Mouse (Mus musculus) left cerebral cortex, adult 2 months (tissue): ENCODE measurements at regions not wholly inside any gene's neighbourhood (a gene's known extent, or its start where the extent isn't known, plus 50 kb on each side); places are given as distances from the start of the nearest gene placed in this dataset.

Experiments used
- DNase-seq, 2 experiments: peaks; one replicate each; pipeline ENCODE4 v3.0.0; 2021 to 2022; ENCODE audit warnings: low spot score in 2 of 2, mixed read lengths in 1 of 2; ENCODE audit errors: extremely low spot score in 1 of 2
- H3K27ac ChIP-seq: fragments of 200-600 bp; 2 replicates; pipeline ENCODE4 v1.8.1; 2022
- H3K4me3 ChIP-seq: fragments of 200-600 bp; 2 replicates; pipeline ENCODE4 v1.8.1; 2022
- CTCF ChIP-seq: fragments of 200-600 bp; IDR thresholded peaks from 2 replicates; pipeline ENCODE4 v1.8.1; 2022; ENCODE audit warnings: antibody characterized with exemption, mild to moderate bottlenecking, moderate library complexity
- intact Hi-C: fragments of 180-260 bp; cut with DNase I; formaldehyde crosslinking; loops from one replicate; pipeline ENCODE4 v1.15.1; 2025

DNA sequence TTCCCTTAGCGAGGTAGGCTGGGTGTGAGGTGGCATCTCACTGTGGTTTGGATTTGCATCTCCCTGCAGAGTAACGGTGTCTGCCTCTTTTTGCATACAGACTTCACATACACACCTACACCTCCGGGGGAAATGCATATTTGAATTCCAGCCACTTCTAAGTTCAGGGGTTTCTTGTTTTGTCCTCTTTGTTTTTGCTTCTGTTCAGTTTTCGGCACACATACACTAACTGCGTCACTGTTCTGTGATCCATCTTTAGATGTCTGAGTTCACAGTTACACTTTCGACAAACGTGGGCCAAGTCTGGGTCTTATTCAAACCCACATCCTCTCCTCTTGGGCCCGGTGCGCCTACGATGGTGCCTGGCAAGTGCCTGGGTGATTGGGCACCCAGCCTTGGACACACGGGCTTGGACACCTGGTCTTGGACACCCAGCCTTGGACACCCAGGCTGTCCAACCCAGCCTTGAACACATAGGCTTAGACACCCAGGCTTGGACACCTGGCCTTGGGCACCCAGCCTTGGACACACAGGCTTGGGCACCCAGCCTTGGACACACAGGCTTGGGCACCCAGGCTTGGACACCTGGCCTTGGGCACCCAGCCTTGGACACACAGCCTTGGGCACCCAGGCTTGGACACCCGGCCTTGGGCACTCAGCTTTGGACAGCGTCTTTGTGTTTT, 51.2 kb upstream of the Smndc1 start:
- no peak for TF ChIP-seq CTCF
- H3K4me3 ChIP-seq, result no peak overlapping the region
- intact Hi-C loops, result no loop called here

DNA sequence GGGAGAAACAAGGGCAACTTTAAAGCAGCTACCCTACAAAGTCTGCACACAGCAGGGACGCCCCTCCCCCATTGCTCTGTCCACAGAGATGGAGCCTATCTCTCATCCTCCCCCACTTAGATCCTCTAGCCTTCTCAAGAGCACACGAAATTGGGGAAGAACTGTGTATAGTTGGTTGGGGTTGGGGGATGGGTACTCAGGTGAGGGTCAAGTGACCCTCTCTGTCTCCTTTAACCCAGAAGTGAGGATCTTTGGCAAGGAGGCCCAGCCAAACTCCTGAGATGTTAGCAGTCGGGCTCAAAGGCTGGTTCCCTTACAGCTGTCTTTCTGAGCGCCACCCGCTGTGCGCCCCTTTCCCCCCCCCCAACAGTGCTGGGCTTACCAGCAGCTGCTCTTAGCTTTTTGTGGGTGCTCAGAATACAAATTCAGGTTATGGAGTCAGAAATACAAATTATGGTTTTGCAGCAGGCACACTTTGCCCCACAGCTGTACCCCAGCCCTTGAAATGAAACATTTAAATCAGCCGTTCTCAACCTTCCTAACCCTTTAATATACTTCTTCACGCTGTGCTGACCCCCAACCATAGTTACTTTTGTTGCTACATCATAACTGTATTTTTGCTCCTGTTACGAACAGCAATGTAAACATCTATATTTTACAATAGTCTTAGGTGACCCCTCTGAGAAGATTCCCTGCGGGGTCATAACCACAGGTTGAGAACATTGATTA, 50.1 kb upstream of the Smndc1 start:
- intact Hi-C loops, result no loop called here
- H3K27ac ChIP-seq, result no peak overlapping the region
- no peak overlapping the region for H3K4me3 ChIP-seq
- no peak for TF ChIP-seq CTCF
- DNase-seq, result no peak

More for the DNA sequence above, 51.2 kb upstream of the Smndc1 start:
- DNase-seq, result no peak
- H3K27ac ChIP-seq, result no peak overlapping the region
